Mouse (Mus musculus) embryonic facial prominence, embryonic 12.5 days (tissue): ENCODE data around the gene Car7. TPM values are rescaled to one million over a fixed set of nuclear protein-coding genes. Genes with fewer than 3 reads are reported as not detected.
"Not testable (repeated sequence)": the region's sequence is repeated elsewhere in the genome, so short reads cannot be mapped to it uniquely, and the experiment has no call there.

Experiments used
- ATAC-seq: fragments of 200-750 bp; cut with Nextera tagmentation; 2 replicates; pipeline ENCODE4 v1.8.0; 2017; ENCODE audit not compliant: insufficient number of reproducible peaks, insufficient read depth, low FRiP score, low TSS enrichment
- H3K27ac ChIP-seq: fragments of 300-500 bp; sonication (generic); 2 replicates; pipeline ENCODE4 v1.5.1; 2016; ENCODE audit warnings: mild to moderate bottlenecking
- H3K27me3 ChIP-seq: fragments of 300-500 bp; sonication (generic); 2 replicates; pipeline ENCODE4 v1.6.1; 2016; ENCODE audit warnings: mild to moderate bottlenecking, moderate library complexity
- H3K36me3 ChIP-seq: fragments of 300-500 bp; sonication (generic); 2 replicates; pipeline ENCODE4 v1.6.1; 2016; ENCODE audit warnings: mild to moderate bottlenecking
- H3K4me1 ChIP-seq: fragments of 300-500 bp; sonication (generic); 2 replicates; pipeline ENCODE4 v1.6.1; 2016
- H3K4me2 ChIP-seq: fragments of 300-500 bp; sonication (generic); replicated peaks from 2 replicates; pipeline ENCODE4 v1.6.1; 2016; ENCODE audit warnings: mild to moderate bottlenecking, moderate library complexity
- H3K4me3 ChIP-seq: fragments of 300-500 bp; sonication (generic); 2 replicates; pipeline ENCODE4 v1.5.1; 2016; ENCODE audit warnings: mild to moderate bottlenecking
- H3K9ac ChIP-seq: fragments of 300-500 bp; sonication (generic); 2 replicates; pipeline ENCODE4 v1.6.1; 2016; ENCODE audit warnings: mild to moderate bottlenecking, moderate library complexity
- H3K9me3 ChIP-seq: fragments of 300-500 bp; sonication (generic); 2 replicates; pipeline ENCODE4 v1.6.1; 2016; ENCODE audit warnings: mild to moderate bottlenecking, moderate library complexity
- WGBS: fragments of 180-500 bp; shearing (Covaris S2); methylation state at CpG from one replicate; pipeline ENCODE4 v1.1.7; 2016; 5-methylcytosine and 5-hydroxymethylcytosine counted together
- polyA plus RNA-seq: library from polyadenylated mRNA; unstranded; fragments of >200 nt; fragmentation: Nextera tagmentation; extraction: Ambion mirVana; gene quantifications from 2 replicates; pipeline ENCODE4 v1.2.1, GENCODE M21; 2016

Car7 gene
- polyA plus RNA-seq, 1 experiment from 2014 or later: 0.83 TPM

- peak overlapping the region; percentile 33 for H3K4me3 ChIP-seq
- no peaks in the 10 kb centered on the region for H3K9me3 ChIP-seq
- H3K27ac ChIP-seq: no peak overlapping the region
- peak; percentile 50; the same call in 1 of the 2 replicates for ATAC-seq
- WGBS: 6% methylated on average over 26 of the region's 26 CpGs
- no peaks in the 10 kb centered on the region for H3K36me3 ChIP-seq
- H3K4me1 ChIP-seq: no peaks in the 10 kb centered on the region
- H3K4me2 ChIP-seq: peak overlapping the region; percentile 65
- H3K27me3 ChIP-seq: no peaks in the 10 kb centered on the region
- H3K9ac ChIP-seq: no peak overlapping the region
Observed at GRCm38 (mm10) chr8:104570436-104571343, 36.2 kb downstream of the Car7 start.

- ATAC-seq: no peak
- H3K36me3 ChIP-seq: no peaks in the 10 kb centered on the region
- no peaks in the 10 kb centered on the region for H3K4me1 ChIP-seq
- no peaks in the 10 kb centered on the region for H3K27me3 ChIP-seq
- H3K4me2 ChIP-seq: no peak overlapping the region
- H3K9me3 ChIP-seq: no peaks in the 10 kb centered on the region
- H3K9ac ChIP-seq: no peak overlapping the region
- WGBS: 91% methylated on average over 3 of the region's 3 CpGs
- no peak overlapping the region for H3K4me3 ChIP-seq
- H3K27ac ChIP-seq: no peak overlapping the region
Observed at GRCm38 (mm10) chr8:104576820-104577219, 42.3 kb downstream of the Car7 start.

DNA sequence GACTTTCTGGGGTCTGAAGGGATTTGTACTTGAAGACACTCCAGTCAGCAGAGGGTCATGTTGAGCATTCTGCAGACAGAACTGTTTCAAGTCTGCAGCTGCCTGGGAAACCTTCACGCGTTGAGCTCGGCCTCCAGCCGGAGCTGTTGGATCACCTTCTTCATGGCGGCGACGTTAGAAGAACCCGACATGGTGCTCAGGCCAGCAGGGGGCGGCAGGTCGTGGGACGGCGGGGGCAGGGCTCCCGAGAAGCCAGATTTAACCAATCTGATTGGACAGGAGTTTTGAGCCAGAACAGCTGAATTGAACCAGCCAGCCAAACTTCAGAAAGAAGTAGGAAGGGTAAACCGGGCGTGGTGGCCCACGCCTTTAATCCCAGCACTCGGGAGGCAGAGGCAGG lies 43.1 kb downstream of the Car7 start:
- H3K9ac ChIP-seq, H3K36me3 ChIP-seq, H3K4me2 ChIP-seq, H3K4me1 ChIP-seq, H3K27ac ChIP-seq, ATAC-seq, H3K4me3 ChIP-seq, H3K27me3 ChIP-seq, H3K9me3 ChIP-seq: not testable (repeated sequence)
- WGBS: 79% methylated on average over 17 of the region's 17 CpGs

GRCm38 (mm10) chr8:104584522-104584921 lies 50.0 kb downstream of the Car7 start:
- H3K4me2 ChIP-seq: no peak overlapping the region
- H3K9me3 ChIP-seq: no peaks in the 10 kb centered on the region
- H3K9ac ChIP-seq: no peak overlapping the region
- H3K4me1 ChIP-seq: no peaks in the 10 kb centered on the region
- H3K27ac ChIP-seq: no peak overlapping the region
- no peaks in the 10 kb centered on the region for H3K27me3 ChIP-seq
- H3K36me3 ChIP-seq: no peaks in the 10 kb centered on the region
- ATAC-seq: no peak
- H3K4me3 ChIP-seq: no peak overlapping the region
- 60% methylated on average over 1 of the region's 1 CpGs for WGBS

- ATAC-seq: no peak
- H3K9me3 ChIP-seq: no peaks in the 10 kb centered on the region
- H3K36me3 ChIP-seq: peaks cover 18% of the 10 kb centered on the region
- H3K27ac ChIP-seq: no peak overlapping the region
- no peaks in the 10 kb centered on the region for H3K27me3 ChIP-seq
- no peak overlapping the region for H3K4me3 ChIP-seq
- 93% methylated on average over 3 of the region's 3 CpGs for WGBS
- 0 out of 2 replicates have a peak, but pooled peaks cover 3% of the 10 kb centered on the region for H3K4me1 ChIP-seq
- H3K4me2 ChIP-seq: no peak overlapping the region
- H3K9ac ChIP-seq: no peak overlapping the region
Observed at GRCm38 (mm10) chr8:104590284-104590683, 55.8 kb downstream of the Car7 start.

DNA sequence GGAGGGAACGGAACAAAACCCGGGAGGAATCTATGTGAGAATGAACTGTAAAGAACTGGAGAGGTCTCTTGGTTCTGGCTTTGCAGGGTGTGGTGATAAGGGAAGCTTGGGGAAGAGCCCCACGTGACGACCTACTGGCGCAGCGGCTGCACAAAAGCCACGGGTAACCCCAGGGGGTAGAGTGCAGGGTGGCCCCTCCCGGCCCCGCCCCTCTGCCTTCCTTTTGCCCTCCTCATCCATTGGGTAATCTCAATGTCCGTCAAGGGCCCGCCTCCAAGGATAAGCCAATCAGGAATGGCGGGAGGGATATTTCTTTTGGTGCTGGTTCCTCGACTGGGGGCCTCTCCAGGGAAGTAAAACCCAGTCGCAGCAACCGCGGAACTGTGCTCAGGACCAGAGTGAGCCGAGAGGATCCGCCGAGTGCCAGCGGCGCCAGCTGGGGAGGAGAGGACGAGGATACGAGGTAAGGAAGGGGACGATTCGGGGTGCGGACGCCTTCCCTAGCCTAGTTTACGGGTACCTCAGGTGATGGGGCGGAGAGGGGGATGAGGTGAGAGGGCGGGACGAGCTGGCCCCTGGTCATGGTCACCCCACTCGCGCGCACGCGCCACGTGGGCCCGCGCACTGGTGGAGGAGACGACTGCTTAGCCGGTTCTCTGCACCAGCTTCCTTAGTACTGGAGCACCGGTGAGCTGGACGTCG lies 56.8 kb downstream of the Car7 start, which contains the start of gene Pdp2:
Pdp2 (plus strand) TSS at position 319 of the 702 bp plus-strand sequence.
- ATAC-seq: peak; percentile 94
- Histone ChIP-seq H3K9ac (peak within 1 kb of the TSS; percentile 50), H3K4me3 (peak within 1 kb of the TSS; percentile 53), H3K27me3 (no peaks in the 10 kb centered on the region), H3K27ac (peak within 1 kb of the TSS; percentile 82), H3K4me1 (0 out of 2 replicates have a peak, but pooled peaks cover 3% of the 10 kb centered on the region), H3K4me2 (peak within 1 kb of the TSS; percentile 67), H3K36me3 (peaks cover 23% of the 10 kb centered on the region), H3K9me3 (no peaks in the 10 kb centered on the region)
- WGBS: under 1% methylated on average over 44 of the region's 44 CpGs

- 0 out of 2 replicates have a peak, but pooled peaks cover 3% of the 10 kb centered on the region for H3K4me1 ChIP-seq
- peaks cover 23% of the 10 kb centered on the region for H3K36me3 ChIP-seq
- peak overlapping the region; percentile 82 for H3K27ac ChIP-seq
- 2% methylated on average over 9 of the region's 9 CpGs for whole genome bisulfite sequencing
- H3K4me2 ChIP-seq: peak overlapping the region; percentile 67
- no peaks in the 10 kb centered on the region for H3K27me3 ChIP-seq
- no peak for ATAC-seq
- peak overlapping the region; percentile 53 for H3K4me3 ChIP-seq
- H3K9me3 ChIP-seq: no peaks in the 10 kb centered on the region
- H3K9ac ChIP-seq: peak overlapping the region; percentile 50
Observed at GRCm38 (mm10) chr8:104591856-104592255, 57.4 kb downstream of the Car7 start.

DNA sequence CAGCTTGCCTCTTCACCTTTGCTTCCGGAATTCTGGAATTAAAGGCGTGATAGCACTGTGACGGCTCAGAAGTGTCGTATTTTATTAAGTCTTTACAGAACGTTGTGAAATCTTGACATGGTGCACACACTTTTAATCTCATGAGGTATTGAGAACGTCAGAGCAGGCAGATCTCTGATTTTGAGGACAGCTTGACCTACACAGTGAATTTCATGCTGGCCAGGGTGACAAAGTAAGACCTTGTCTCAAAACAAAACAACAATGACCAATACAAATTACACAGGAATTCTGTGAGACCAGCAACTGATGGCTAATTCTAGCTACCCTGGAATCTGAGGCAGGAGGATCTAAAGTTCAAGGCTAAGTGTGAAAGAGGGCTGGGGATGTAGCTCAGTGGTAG lies 58.1 kb downstream of the Car7 start:
- Histone ChIP-seq H3K9me3 (no peaks in the 10 kb centered on the region), H3K27me3 (no peaks in the 10 kb centered on the region), H3K4me2 (peak overlapping the region; percentile 67), H3K9ac (no peak overlapping the region), H3K27ac (no peak overlapping the region), H3K4me1 (0 out of 2 replicates have a peak, but pooled peaks cover 3% of the 10 kb centered on the region), H3K36me3 (peaks cover 23% of the 10 kb centered on the region), H3K4me3 (0 out of 2 replicates have a peak overlapping the region, but pooled peaks have one; percentile 53)
- no peak for ATAC-seq
- WGBS: 70% methylated on average over 6 of the region's 6 CpGs

- Histone ChIP-seq H3K4me2 (no peak overlapping the region), H3K27me3 (no peaks in the 10 kb centered on the region), H3K4me1 (0 out of 2 replicates have a peak, but pooled peaks cover 3% of the 10 kb centered on the region), H3K9ac (no peak overlapping the region), H3K36me3 (peaks cover 23% of the 10 kb centered on the region), H3K4me3 (no peak overlapping the region), H3K27ac (no peak overlapping the region), H3K9me3 (no peaks in the 10 kb centered on the region)
- 93% methylated on average over 31 of the region's 31 CpGs for WGBS
- no peak for ATAC-seq
Observed at GRCm38 (mm10) chr8:104593536-104594325, 59.2 kb downstream of the Car7 start.

DNA sequence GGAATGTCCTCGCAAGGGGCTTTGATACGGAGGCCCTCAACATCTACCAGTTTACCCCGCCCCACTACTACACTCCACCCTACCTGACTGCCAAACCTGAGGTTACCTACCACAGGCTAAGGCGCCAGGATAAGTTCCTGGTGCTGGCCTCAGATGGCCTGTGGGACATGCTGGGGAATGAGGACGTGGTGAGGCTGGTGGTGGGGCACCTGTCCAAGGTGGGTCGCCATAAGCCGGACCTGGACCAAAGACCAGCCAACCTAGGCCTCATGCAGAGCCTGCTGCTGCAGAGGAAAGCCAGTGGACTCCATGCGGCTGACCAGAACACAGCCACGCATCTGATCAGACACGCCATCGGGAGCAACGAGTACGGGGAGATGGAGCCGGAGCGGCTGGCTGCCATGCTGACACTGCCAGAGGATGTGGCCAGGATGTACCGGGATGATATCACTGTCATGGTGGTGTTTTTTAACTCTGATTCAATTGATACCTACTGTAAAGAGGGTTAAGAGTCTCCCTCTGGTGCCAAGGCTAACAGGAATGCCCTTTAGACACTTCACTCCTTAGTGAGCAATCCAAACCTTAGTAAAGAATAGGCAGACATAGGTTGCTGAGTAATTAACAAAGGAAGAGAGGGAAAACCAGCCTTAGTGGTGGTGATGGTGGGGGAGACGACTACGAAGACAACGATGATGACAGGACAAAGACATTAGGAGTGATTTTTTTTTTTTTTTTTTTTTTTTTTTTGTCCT lies 60.3 kb downstream of the Car7 start:
- Histone ChIP-seq H3K9ac (no peak overlapping the region), H3K27me3 (no peaks in the 10 kb centered on the region), H3K4me3 (no peak overlapping the region), H3K4me2 (no peak overlapping the region), H3K4me1 (0 out of 2 replicates have a peak, but pooled peaks cover 3% of the 10 kb centered on the region), H3K36me3 (peaks cover 23% of the 10 kb centered on the region), H3K27ac (no peak overlapping the region), H3K9me3 (no peaks in the 10 kb centered on the region)
- 94% methylated on average over 19 of the region's 19 CpGs for WGBS
- ATAC-seq: no peak
